Mouse (Mus musculus) hindlimb bud, embryonic 11.5 days (tissue): ENCODE results near the gene Rhox2a.
"Not testable (repeated sequence)": the region's sequence is repeated elsewhere in the genome, so short reads cannot be mapped to it uniquely, and the experiment has no call there.

ENCODE experiments used
- DNase-seq: peaks from one replicate; pipeline ENCODE4 v3.0.0-alpha.2; 2012; ENCODE audit warnings: low read depth, low spot score; ENCODE audit errors: extremely low spot score

The Rhox2a gene

GRCm38 (mm10) chrX:37244676-37245075 is at the start of gene Rhox2a:
Gene Rhox2a, plus strand, starts transcription at chrX:37244976.
- DNase-seq = not testable (repeated sequence)

GRCm38 (mm10) chrX:37198676-37199075 is 46.1 kb upstream of the Rhox2a start:
- no peak for DNase-seq

- DNase-seq = no peak
These were observed 33.8 kb upstream of the Rhox2a start, which contains the start of gene Gm9 for GRCm38 (mm10) chrX:37210941-37211340. Gene Gm9, minus strand, starts transcription at chrX:37211041.

- DNase-seq = not testable (repeated sequence)
These were observed 22.6 kb upstream of the Rhox2a start, which contains the start of gene Rhox1 for GRCm38 (mm10) chrX:37222158-37222557. Gene Rhox1, minus strand, starts transcription at chrX:37222258.

- DNase-seq = not testable (repeated sequence)
These were observed 4.8 kb downstream of the Rhox2a start, which contains the start of gene Rhox3a for GRCm38 (mm10) chrX:37249619-37250018. Gene Rhox3a, plus strand, starts transcription at chrX:37249919.

GRCm38 (mm10) chrX:37265038-37265437 is 20.3 kb downstream of the Rhox2a start, which contains the start of gene Rhox4a:
Gene Rhox4a, plus strand, starts transcription at chrX:37265338.
- not testable (repeated sequence) for DNase-seq
